Mouse (Mus musculus) lung, embryonic 14.5 days (tissue): ENCODE measurements at regions not wholly inside any gene's neighbourhood (a gene's known extent, or its start where the extent isn't known, plus 50 kb on each side); places are given as distances from the start of the nearest gene placed in this dataset.

ENCODE experiments used
- ATAC-seq: fragments of 200-750 bp; cut with Nextera tagmentation; 2 replicates; pipeline ENCODE4 v1.8.0; 2017; ENCODE audit warnings: mild to moderate bottlenecking, moderate TSS enrichment, moderate library complexity; ENCODE audit not compliant: insufficient read depth
- DNase-seq: peaks from one replicate; pipeline ENCODE4 v3.0.0-alpha.2; 2015
- H3K27ac ChIP-seq: fragments of 300-500 bp; sonication (generic); 2 replicates; pipeline ENCODE4 v1.5.1; 2014; ENCODE audit warnings: low read depth, mild to moderate bottlenecking, moderate library complexity
- H3K27me3 ChIP-seq: fragments of 300-500 bp; sonication (generic); 2 replicates; pipeline ENCODE4 v1.6.1; 2014; ENCODE audit warnings: low read length, control low read depth; ENCODE audit not compliant: insufficient read depth
- H3K36me3 ChIP-seq: fragments of 300-500 bp; sonication (generic); 2 replicates; pipeline ENCODE4 v1.6.1; 2014; ENCODE audit warnings: control low read depth; ENCODE audit not compliant: insufficient read depth
- H3K4me1 ChIP-seq: fragments of 300-500 bp; sonication (generic); 2 replicates; pipeline ENCODE4 v1.6.1; 2014; ENCODE audit warnings: antibody characterized with exemption, control low read depth; ENCODE audit not compliant: insufficient read depth
- H3K4me2 ChIP-seq: fragments of 300-500 bp; sonication (generic); 2 replicates; pipeline ENCODE4 v1.6.1; 2014; ENCODE audit warnings: mild to moderate bottlenecking
- H3K4me3 ChIP-seq: fragments of 300-500 bp; sonication (generic); 2 replicates; pipeline ENCODE4 v1.5.1; 2014; ENCODE audit warnings: low read depth, low read length
- H3K9ac ChIP-seq: fragments of 300-500 bp; sonication (generic); 2 replicates; pipeline ENCODE4 v1.6.1; 2014
- H3K9me3 ChIP-seq: fragments of 300-500 bp; sonication (generic); 2 replicates; pipeline ENCODE4 v1.6.1; 2016; ENCODE audit warnings: low read depth, low read length, control low read depth
- CTCF ChIP-seq: IDR thresholded peaks from 2 replicates; pipeline ENCODE4 v1.5.1; 2016; ENCODE audit warnings: antibody characterized with exemption, low read depth
- WGBS: fragments of 180-500 bp; shearing (Covaris S2); extraction: QIAGEN DNeasy Blood & Tissue Kit; methylation state at CpG from one replicate; pipeline ENCODE4 v1.1.7; 2014; 5-methylcytosine and 5-hydroxymethylcytosine counted together

DNA sequence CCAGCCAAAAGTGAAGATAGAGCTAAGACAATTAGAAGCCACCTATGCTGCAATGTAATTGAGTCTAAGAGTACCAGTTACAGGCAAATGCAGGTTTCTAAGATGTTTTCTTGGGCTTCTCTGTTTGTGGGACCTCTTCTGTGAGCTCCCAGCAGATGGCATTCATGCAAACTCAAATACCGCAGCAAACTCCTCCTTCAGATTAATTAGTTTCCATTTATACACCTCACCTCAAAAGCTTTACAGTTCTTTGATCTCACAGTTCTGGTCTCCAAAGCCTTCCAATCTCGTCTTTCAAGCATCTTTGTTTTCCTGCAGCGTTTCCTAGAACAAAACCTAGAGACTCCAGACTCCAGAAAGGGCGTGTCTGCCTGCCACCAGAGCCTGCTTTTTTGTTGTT lies 340.6 kb upstream of the Myt1l start:
- ATAC-seq: no peak
- Histone ChIP-seq H3K4me1 (no peaks in the 10 kb centered on the region), H3K9me3 (no peaks in the 10 kb centered on the region), H3K9ac (no peak overlapping the region), H3K4me3 (no peak overlapping the region), H3K4me2 (no peak overlapping the region), H3K27ac (no peak overlapping the region), H3K36me3 (no peaks in the 10 kb centered on the region), H3K27me3 (no peaks in the 10 kb centered on the region)
- WGBS: 61% methylated on average over 4 of the region's 4 CpGs
- DNase-seq: no peak
- no peak for TF ChIP-seq CTCF

DNA sequence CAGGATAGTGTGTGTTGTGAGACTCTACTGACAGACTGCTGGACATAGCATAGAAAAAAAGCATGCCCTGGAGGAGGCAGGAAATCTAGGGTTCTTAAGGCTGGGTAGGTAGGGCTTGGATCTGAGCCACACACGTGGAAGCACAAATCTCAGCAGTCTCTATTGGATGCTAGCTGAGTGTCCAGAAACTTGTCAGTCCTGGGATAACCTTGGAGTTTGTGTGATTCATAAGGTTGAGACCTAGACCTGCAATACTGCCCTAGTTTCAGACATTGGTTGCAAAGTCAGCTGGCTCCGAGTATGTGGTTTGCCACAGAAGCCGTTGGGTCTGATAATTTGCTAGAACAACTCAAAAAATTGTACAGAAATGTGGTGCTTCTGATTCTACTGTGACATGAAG lies 335.8 kb upstream of the Myt1l start:
- TF ChIP-seq CTCF: no peak
- Histone ChIP-seq H3K4me2 (no peak overlapping the region), H3K27me3 (no peaks in the 10 kb centered on the region), H3K4me3 (no peak overlapping the region), H3K27ac (no peak overlapping the region), H3K4me1 (no peaks in the 10 kb centered on the region), H3K36me3 (no peaks in the 10 kb centered on the region), H3K9me3 (no peaks in the 10 kb centered on the region), H3K9ac (no peak overlapping the region)
- DNase-seq: no peak
- ATAC-seq: no peak
- WGBS: 76% methylated on average over 3 of the region's 3 CpGs

DNA sequence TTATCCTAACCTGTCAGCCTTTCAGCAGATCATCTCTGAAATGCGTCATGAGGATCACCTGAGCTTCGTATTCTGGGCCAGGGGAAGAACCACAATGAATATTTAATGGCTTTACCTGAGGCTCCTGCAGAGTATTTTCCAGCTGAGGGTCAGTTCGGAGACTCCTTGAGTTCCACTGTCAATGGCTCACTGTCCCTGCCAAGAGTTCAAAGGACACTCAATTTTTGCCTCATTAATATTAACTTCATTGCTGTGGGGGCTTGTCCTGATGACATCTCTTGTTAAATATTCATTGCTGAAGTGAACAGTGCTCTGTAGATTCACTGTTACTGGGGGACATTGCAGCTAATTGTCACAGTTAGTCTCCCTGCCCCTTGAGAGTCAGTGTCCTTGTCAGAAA lies 316.2 kb upstream of the Myt1l start:
- Histone ChIP-seq H3K9ac (no peak overlapping the region), H3K36me3 (no peaks in the 10 kb centered on the region)
- TF ChIP-seq CTCF: no peak

DNA sequence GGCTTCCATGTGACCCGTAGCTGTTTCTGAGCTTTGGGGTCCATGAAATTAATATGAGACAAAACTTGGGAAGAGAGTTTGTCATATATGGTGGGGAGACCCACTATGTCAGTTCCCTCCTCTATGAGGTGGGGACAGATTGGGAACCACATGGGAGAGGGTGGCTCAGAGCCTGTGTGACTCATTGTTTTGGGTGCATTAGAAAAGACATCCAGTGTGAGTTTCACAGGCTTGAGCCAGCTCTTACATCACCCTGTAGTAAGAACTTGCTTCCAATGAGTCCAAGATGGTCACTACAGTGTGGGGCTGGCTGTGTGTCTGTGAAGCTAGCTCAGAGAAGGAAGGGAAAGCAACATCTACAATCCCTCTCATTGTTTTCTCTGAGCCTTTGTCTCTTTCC lies 314.6 kb upstream of the Myt1l start:
- Histone ChIP-seq H3K9me3 (no peaks in the 10 kb centered on the region), H3K9ac (no peak overlapping the region), H3K4me1 (no peaks in the 10 kb centered on the region), H3K36me3 (no peaks in the 10 kb centered on the region), H3K27ac (no peak overlapping the region), H3K4me2 (no peak overlapping the region), H3K27me3 (no peaks in the 10 kb centered on the region), H3K4me3 (no peak overlapping the region)
- TF ChIP-seq CTCF: no peak
- DNase-seq (no peak), ATAC-seq (no peak)
- 78% methylated on average over 1 of the region's 1 CpGs for WGBS

More for the DNA sequence above, 316.2 kb upstream of the Myt1l start:
- DNase-seq (no peak), ATAC-seq (no peak)
- WGBS: 50% methylated on average over 3 of the region's 3 CpGs
- no peaks in the 10 kb centered on the region for H3K9me3 ChIP-seq
- no peak overlapping the region for H3K27ac ChIP-seq
- H3K27me3 ChIP-seq: no peaks in the 10 kb centered on the region
- H3K4me1 ChIP-seq: no peaks in the 10 kb centered on the region
- no peak overlapping the region for H3K4me2 ChIP-seq
- no peak overlapping the region for H3K4me3 ChIP-seq

DNA sequence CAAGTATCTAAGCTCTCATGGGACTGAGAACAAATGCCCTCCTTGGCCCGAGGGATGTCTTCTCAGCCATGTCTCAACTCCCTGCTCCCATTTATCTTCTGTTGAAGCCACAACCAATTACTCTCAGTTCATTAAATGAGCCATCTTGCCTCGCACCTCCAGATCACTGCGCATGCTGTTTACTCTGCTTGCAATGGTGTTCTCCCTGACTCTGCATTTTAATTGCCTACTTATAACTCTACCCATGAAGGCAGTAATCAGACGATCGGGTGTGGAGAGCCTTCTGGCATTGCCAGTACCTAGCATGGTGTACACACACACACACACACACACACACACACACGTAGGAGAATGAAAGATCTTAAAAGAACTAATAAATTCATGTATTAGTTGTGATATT lies 306.1 kb upstream of the Myt1l start:
- Histone ChIP-seq H3K4me3 (no peak overlapping the region), H3K36me3 (no peaks in the 10 kb centered on the region), H3K9ac (no peak overlapping the region), H3K9me3 (no peaks in the 10 kb centered on the region), H3K27ac (no peak overlapping the region), H3K4me2 (no peak overlapping the region), H3K4me1 (no peaks in the 10 kb centered on the region), H3K27me3 (no peaks in the 10 kb centered on the region)
- no peak for TF ChIP-seq CTCF
- no peak for DNase-seq
- no peak for ATAC-seq
- 79% methylated on average over 6 of the region's 6 CpGs for WGBS

DNA sequence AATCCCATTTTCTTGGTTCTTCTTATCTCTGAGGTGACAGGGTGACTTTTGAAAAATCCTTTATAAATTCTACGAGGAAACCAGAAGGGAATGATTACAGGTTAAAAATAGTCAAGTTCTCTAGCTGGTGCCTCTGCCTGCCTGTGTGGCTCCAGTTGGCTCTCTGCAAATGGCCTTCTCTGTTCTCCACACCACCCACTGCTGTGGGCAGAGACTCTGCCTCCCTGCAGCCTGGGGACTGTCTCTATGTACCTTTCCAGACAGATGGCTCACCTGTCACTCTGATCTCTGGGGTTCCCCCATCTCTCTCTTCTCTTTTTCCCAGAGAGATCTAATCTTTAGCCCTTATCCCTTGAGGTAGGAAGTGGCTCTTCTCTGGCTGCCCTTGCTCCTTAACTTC lies 302.2 kb upstream of the Myt1l start:
- H3K36me3 ChIP-seq: no peaks in the 10 kb centered on the region
- H3K27me3 ChIP-seq: no peaks in the 10 kb centered on the region
- no peak overlapping the region for H3K27ac ChIP-seq
- H3K4me2 ChIP-seq: no peak overlapping the region
- no peak for TF ChIP-seq CTCF
- H3K4me1 ChIP-seq: no peaks in the 10 kb centered on the region
- H3K9me3 ChIP-seq: no peaks in the 10 kb centered on the region
- no peak overlapping the region for H3K4me3 ChIP-seq
- no peak overlapping the region for H3K9ac ChIP-seq
- 9% methylated on average over 1 of the region's 1 CpGs for WGBS
- DNase-seq (no peak), ATAC-seq (no peak)

DNA sequence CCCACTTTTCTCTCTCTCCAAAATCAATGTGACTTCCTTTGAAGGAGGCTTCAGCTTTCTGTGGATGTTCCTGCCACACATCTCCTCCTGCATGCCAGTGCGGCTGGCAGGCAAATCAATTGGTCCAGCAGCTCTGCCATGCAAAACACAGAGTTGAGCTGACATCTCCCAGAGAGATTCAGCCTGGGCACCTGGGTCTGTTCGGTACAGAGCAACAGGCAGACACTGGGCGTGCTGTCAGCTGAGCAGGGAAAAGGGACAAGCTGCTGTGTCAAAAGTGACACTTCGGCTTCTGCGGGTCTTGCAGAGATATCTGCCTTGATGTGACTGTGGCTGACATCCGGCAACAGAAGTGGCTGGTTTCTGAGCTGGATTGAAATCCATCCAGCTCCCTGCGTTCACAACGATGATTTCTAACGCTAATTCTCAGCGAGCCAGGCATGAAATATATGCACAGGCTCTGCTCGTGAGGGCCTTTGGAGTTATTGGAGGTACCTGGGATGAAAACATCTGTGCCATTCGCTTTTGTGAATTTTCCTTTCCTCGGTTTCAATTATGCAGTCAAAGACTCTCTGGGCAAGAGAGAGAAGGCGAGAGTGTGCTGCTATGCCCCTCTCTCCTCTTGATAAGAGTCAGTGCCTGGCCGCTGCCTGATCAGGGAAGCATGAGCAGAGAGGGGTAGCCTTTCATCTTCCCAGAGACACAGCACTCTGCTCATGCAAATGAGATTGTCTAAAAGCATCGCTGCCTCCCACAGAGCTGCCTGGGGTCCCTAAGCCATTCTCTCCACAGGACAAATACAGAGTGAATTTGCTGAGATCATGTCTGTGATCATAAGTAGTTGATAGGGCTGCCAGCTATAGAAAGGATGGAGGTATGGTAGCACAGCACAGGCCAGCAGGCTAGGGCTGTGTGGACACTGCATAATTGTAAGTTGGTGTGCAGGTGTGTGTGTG lies 295.4 kb upstream of the Myt1l start:
- peak; percentile 22 for DNase-seq
- 24% methylated on average over 16 of the region's 16 CpGs for WGBS
- Histone ChIP-seq H3K4me2 (no peak overlapping the region), H3K4me3 (no peak overlapping the region), H3K27ac (no peak overlapping the region), H3K4me1 (0 out of 2 replicates have a peak, but pooled peaks cover 4% of the 10 kb centered on the region), H3K9ac (no peak overlapping the region), H3K36me3 (no peaks in the 10 kb centered on the region), H3K9me3 (no peaks in the 10 kb centered on the region), H3K27me3 (no peaks in the 10 kb centered on the region)
- TF ChIP-seq CTCF: no peak
- ATAC-seq: no peak
